Mouse (Mus musculus): Measurements from ENCODE around the gene Narf. TPM values are rescaled to one million over a fixed set of nuclear protein-coding genes. Genes with fewer than 3 reads are reported as not detected.

Gene Narf
- polyA plus RNA-seq (2014; fragmentation: Nextera tagmentation; extraction: Ambion mirVana) = 60.1 and 68.8 TPM in 2 replicates

GRCm38 (mm10) chr11:121236564-121237344 is at the start of gene Narf:
Gene Narf, plus strand, starts transcription at chr11:121237253.
- WGBS = under 1% methylated on average over 50 of the region's 50 CpGs
- peak; percentile 100 for ATAC-seq (ENCODE audit: insufficient number of reproducible peaks, low FRiP score, low TSS enrichment, low read depth)
- Histone ChIP-seq H3K27me3 (ENCODE audit: control insufficient read depth, insufficient read depth, low read length) (no peaks in the 10 kb centered on the region), H3K27ac (replicated peaks; ENCODE audit: low read depth, low read length) (peak within 1 kb of the TSS; percentile 97), H3K9me3 (ENCODE audit: control insufficient read depth, low read length) (no peaks in the 10 kb centered on the region), H3K4me3 (ENCODE audit: low read depth, low read length) (peak within 1 kb of the TSS; percentile 72), H3K9ac (ENCODE audit: low read length) (peak within 1 kb of the TSS; percentile 76), H3K36me3 (ENCODE audit: control insufficient read depth, insufficient read depth, low read length) (0 out of 2 replicates have a peak, but pooled peaks cover 2% of the 10 kb centered on the region), H3K4me2 (ENCODE audit: low read depth, severe bottlenecking) (peak within 1 kb of the TSS; percentile 47), H3K4me1 (ENCODE audit: control insufficient read depth, insufficient read depth, low read length) (0 out of 2 replicates have a peak, but pooled peaks cover 3% of the 10 kb centered on the region)
- DNase-seq (ENCODE audit: low spot score) = peak; percentile 97

- H3K36me3 ChIP-seq (ENCODE audit: control insufficient read depth, insufficient read depth, low read length) = no peaks in the 10 kb centered on the region; the same call in 1 of the 2 replicates
- H3K4me3 ChIP-seq (ENCODE audit: low read depth, low read length) = no peak overlapping the region
- no peak for ATAC-seq (ENCODE audit: insufficient number of reproducible peaks, low FRiP score, low TSS enrichment, low read depth)
- H3K4me1 ChIP-seq (ENCODE audit: control insufficient read depth, insufficient read depth, low read length) = no peaks in the 10 kb centered on the region
- H3K4me2 ChIP-seq (ENCODE audit: low read depth, severe bottlenecking) = no peak overlapping the region
- no peak overlapping the region for H3K27ac ChIP-seq (replicated peaks; ENCODE audit: low read depth, low read length)
- H3K27me3 ChIP-seq (ENCODE audit: control insufficient read depth, insufficient read depth, low read length) = no peaks in the 10 kb centered on the region
- WGBS = 91% methylated on average over 3 of the region's 3 CpGs
- H3K9me3 ChIP-seq (ENCODE audit: control insufficient read depth, low read length) = no peaks in the 10 kb centered on the region
- no peak overlapping the region for H3K9ac ChIP-seq (ENCODE audit: low read length)
- no peak for DNase-seq (ENCODE audit: low spot score)
Measured at GRCm38 (mm10) chr11:121189681-121190080, 47.4 kb upstream of the Narf start.

- H3K27me3 ChIP-seq (ENCODE audit: control insufficient read depth, insufficient read depth, low read length) = no peaks in the 10 kb centered on the region
- H3K4me2 ChIP-seq (ENCODE audit: low read depth, severe bottlenecking) = no peak overlapping the region
- H3K4me1 ChIP-seq (ENCODE audit: control insufficient read depth, insufficient read depth, low read length) = no peaks in the 10 kb centered on the region
- H3K4me3 ChIP-seq (ENCODE audit: low read depth, low read length) = no peak overlapping the region
- H3K9me3 ChIP-seq (ENCODE audit: control insufficient read depth, low read length) = no peaks in the 10 kb centered on the region
- H3K9ac ChIP-seq (ENCODE audit: low read length) = no peak overlapping the region
- no peaks in the 10 kb centered on the region for H3K36me3 ChIP-seq (ENCODE audit: control insufficient read depth, insufficient read depth, low read length)
- 80% methylated on average over 2 of the region's 2 CpGs for WGBS
- ATAC-seq (ENCODE audit: insufficient number of reproducible peaks, low FRiP score, low TSS enrichment, low read depth) = no peak
- no peak for DNase-seq (ENCODE audit: low spot score)
- no peak overlapping the region for H3K27ac ChIP-seq (replicated peaks; ENCODE audit: low read depth, low read length)
Measured at GRCm38 (mm10) chr11:121192742-121193141, 44.3 kb upstream of the Narf start.

- no peaks in the 10 kb centered on the region for H3K4me1 ChIP-seq (ENCODE audit: control insufficient read depth, insufficient read depth, low read length)
- ATAC-seq (ENCODE audit: insufficient number of reproducible peaks, low FRiP score, low TSS enrichment, low read depth) = no peak
- H3K9ac ChIP-seq (ENCODE audit: low read length) = no peak overlapping the region
- no peaks in the 10 kb centered on the region for H3K36me3 ChIP-seq (ENCODE audit: control insufficient read depth, insufficient read depth, low read length)
- DNase-seq (ENCODE audit: low spot score) = no peak
- no peak overlapping the region for H3K4me2 ChIP-seq (ENCODE audit: low read depth, severe bottlenecking)
- no peak overlapping the region for H3K27ac ChIP-seq (replicated peaks; ENCODE audit: low read depth, low read length)
- 81% methylated on average over 3 of the region's 3 CpGs for WGBS
- no peak overlapping the region for H3K4me3 ChIP-seq (ENCODE audit: low read depth, low read length)
- no peaks in the 10 kb centered on the region for H3K9me3 ChIP-seq (ENCODE audit: control insufficient read depth, low read length)
- H3K27me3 ChIP-seq (ENCODE audit: control insufficient read depth, insufficient read depth, low read length) = no peaks in the 10 kb centered on the region
Measured at GRCm38 (mm10) chr11:121193415-121193814, 43.6 kb upstream of the Narf start.

- ATAC-seq (ENCODE audit: insufficient number of reproducible peaks, low FRiP score, low TSS enrichment, low read depth) = no peak
- H3K27me3 ChIP-seq (ENCODE audit: control insufficient read depth, insufficient read depth, low read length) = no peaks in the 10 kb centered on the region
- H3K4me1 ChIP-seq (ENCODE audit: control insufficient read depth, insufficient read depth, low read length) = 0 out of 2 replicates have a peak, but pooled peaks cover 1% of the 10 kb centered on the region
- no peak overlapping the region for H3K27ac ChIP-seq (replicated peaks; ENCODE audit: low read depth, low read length)
- DNase-seq (ENCODE audit: low spot score) = no peak
- no peaks in the 10 kb centered on the region for H3K36me3 ChIP-seq (ENCODE audit: control insufficient read depth, insufficient read depth, low read length)
- H3K4me2 ChIP-seq (ENCODE audit: low read depth, severe bottlenecking) = no peak overlapping the region
- H3K9me3 ChIP-seq (ENCODE audit: control insufficient read depth, low read length) = no peaks in the 10 kb centered on the region
- whole genome bisulfite sequencing = 35% methylated on average over 2 of the region's 2 CpGs
- no peak overlapping the region for H3K4me3 ChIP-seq (ENCODE audit: low read depth, low read length)
- H3K9ac ChIP-seq (ENCODE audit: low read length) = no peak overlapping the region
Measured at GRCm38 (mm10) chr11:121198622-121199021, 38.4 kb upstream of the Narf start.

GRCm38 (mm10) chr11:121199851-121200250 is 37.2 kb upstream of the Narf start:
- Histone ChIP-seq H3K9ac (ENCODE audit: low read length) (no peak overlapping the region), H3K4me3 (ENCODE audit: low read depth, low read length) (no peak overlapping the region), H3K27ac (replicated peaks; ENCODE audit: low read depth, low read length) (no peak overlapping the region), H3K4me1 (ENCODE audit: control insufficient read depth, insufficient read depth, low read length) (peaks cover 4% of the 10 kb centered on the region; the same call in 1 of the 2 replicates), H3K27me3 (ENCODE audit: control insufficient read depth, insufficient read depth, low read length) (no peaks in the 10 kb centered on the region), H3K9me3 (ENCODE audit: control insufficient read depth, low read length) (no peaks in the 10 kb centered on the region), H3K4me2 (ENCODE audit: low read depth, severe bottlenecking) (no peak overlapping the region), H3K36me3 (ENCODE audit: control insufficient read depth, insufficient read depth, low read length) (no peaks in the 10 kb centered on the region)
- ATAC-seq (ENCODE audit: insufficient number of reproducible peaks, low FRiP score, low TSS enrichment, low read depth) (no peak), DNase-seq (ENCODE audit: low spot score) (no peak)
- 82% methylated on average over 4 of the region's 4 CpGs for WGBS

- no peak for ATAC-seq (ENCODE audit: insufficient number of reproducible peaks, low FRiP score, low TSS enrichment, low read depth)
- WGBS = 88% methylated on average over 6 of the region's 6 CpGs
- Histone ChIP-seq H3K27ac (replicated peaks; ENCODE audit: low read depth, low read length) (no peak overlapping the region), H3K4me3 (ENCODE audit: low read depth, low read length) (no peak overlapping the region), H3K36me3 (ENCODE audit: control insufficient read depth, insufficient read depth, low read length) (no peaks in the 10 kb centered on the region), H3K9ac (ENCODE audit: low read length) (no peak overlapping the region), H3K9me3 (ENCODE audit: control insufficient read depth, low read length) (no peaks in the 10 kb centered on the region), H3K4me1 (ENCODE audit: control insufficient read depth, insufficient read depth, low read length) (peaks cover 6% of the 10 kb centered on the region; the same call in 1 of the 2 replicates), H3K27me3 (ENCODE audit: control insufficient read depth, insufficient read depth, low read length) (no peaks in the 10 kb centered on the region), H3K4me2 (ENCODE audit: low read depth, severe bottlenecking) (no peak overlapping the region)
- no peak for DNase-seq (ENCODE audit: low spot score)
Measured at GRCm38 (mm10) chr11:121200781-121201180, 36.3 kb upstream of the Narf start.

GRCm38 (mm10) chr11:121201436-121202198 is 35.4 kb upstream of the Narf start:
- H3K4me2 ChIP-seq (ENCODE audit: low read depth, severe bottlenecking) = no peak overlapping the region
- ATAC-seq (ENCODE audit: insufficient number of reproducible peaks, low FRiP score, low TSS enrichment, low read depth) (no peak), DNase-seq (ENCODE audit: low spot score) (peak; percentile 32)
- H3K9me3 ChIP-seq (ENCODE audit: control insufficient read depth, low read length) = no peaks in the 10 kb centered on the region
- no peak overlapping the region for H3K9ac ChIP-seq (ENCODE audit: low read length)
- no peaks in the 10 kb centered on the region for H3K36me3 ChIP-seq (ENCODE audit: control insufficient read depth, insufficient read depth, low read length)
- no peak overlapping the region for H3K4me3 ChIP-seq (ENCODE audit: low read depth, low read length)
- H3K27me3 ChIP-seq (ENCODE audit: control insufficient read depth, insufficient read depth, low read length) = no peaks in the 10 kb centered on the region
- H3K4me1 ChIP-seq (ENCODE audit: control insufficient read depth, insufficient read depth, low read length) = peaks cover 6% of the 10 kb centered on the region; the same call in 1 of the 2 replicates
- H3K27ac ChIP-seq (replicated peaks; ENCODE audit: low read depth, low read length) = no peak overlapping the region
- 71% methylated on average over 11 of the region's 11 CpGs for WGBS
